Mouse (Mus musculus) neural tube, embryonic 15.5 days (tissue): ENCODE measurements at regions not wholly inside any gene's neighbourhood (a gene's known extent, or its start where the extent isn't known, plus 50 kb on each side); places are given as distances from the start of the nearest gene placed in this dataset.

Experiments used
- ATAC-seq: fragments of 200-750 bp; cut with Nextera tagmentation; 2 replicates; pipeline ENCODE4 v1.8.0; 2017; ENCODE audit warnings: mild to moderate bottlenecking, moderate TSS enrichment, moderate library complexity; ENCODE audit not compliant: low FRiP score
- H3K27ac ChIP-seq: fragments of 300-500 bp; sonication (generic); replicated peaks from 2 replicates; pipeline ENCODE4 v1.5.1; 2015; ENCODE audit warnings: mild to moderate bottlenecking, inconsistent platforms
- H3K27me3 ChIP-seq: fragments of 300-500 bp; sonication (generic); replicated peaks from 2 replicates; pipeline ENCODE4 v1.6.1; 2015; ENCODE audit warnings: inconsistent platforms
- H3K36me3 ChIP-seq: fragments of 300-500 bp; sonication (generic); 2 replicates; pipeline ENCODE4 v1.6.1; 2015; ENCODE audit warnings: inconsistent platforms
- H3K4me1 ChIP-seq: fragments of 300-500 bp; sonication (generic); 2 replicates; pipeline ENCODE4 v1.6.1; 2015; ENCODE audit warnings: inconsistent platforms
- H3K4me2 ChIP-seq: fragments of 300-500 bp; sonication (generic); 2 replicates; pipeline ENCODE4 v1.6.1; 2015; ENCODE audit warnings: inconsistent platforms, mild to moderate bottlenecking, moderate library complexity
- H3K4me3 ChIP-seq: fragments of 300-500 bp; sonication (generic); replicated peaks from 2 replicates; pipeline ENCODE4 v1.5.1; 2015; ENCODE audit warnings: mild to moderate bottlenecking, inconsistent platforms
- H3K9ac ChIP-seq: fragments of 300-500 bp; sonication (generic); replicated peaks from 2 replicates; pipeline ENCODE4 v1.6.1; 2015; ENCODE audit warnings: mild to moderate bottlenecking, inconsistent platforms
- H3K9me3 ChIP-seq: fragments of 300-500 bp; sonication (generic); replicated peaks from 2 replicates; pipeline ENCODE4 v1.6.1; 2016; ENCODE audit warnings: inconsistent platforms
- WGBS: fragments of 180-500 bp; shearing (Covaris S2); methylation state at CpG from one replicate; pipeline ENCODE4 v1.1.7; 2015; ENCODE audit warnings: mixed read lengths; 5-methylcytosine and 5-hydroxymethylcytosine counted together

DNA sequence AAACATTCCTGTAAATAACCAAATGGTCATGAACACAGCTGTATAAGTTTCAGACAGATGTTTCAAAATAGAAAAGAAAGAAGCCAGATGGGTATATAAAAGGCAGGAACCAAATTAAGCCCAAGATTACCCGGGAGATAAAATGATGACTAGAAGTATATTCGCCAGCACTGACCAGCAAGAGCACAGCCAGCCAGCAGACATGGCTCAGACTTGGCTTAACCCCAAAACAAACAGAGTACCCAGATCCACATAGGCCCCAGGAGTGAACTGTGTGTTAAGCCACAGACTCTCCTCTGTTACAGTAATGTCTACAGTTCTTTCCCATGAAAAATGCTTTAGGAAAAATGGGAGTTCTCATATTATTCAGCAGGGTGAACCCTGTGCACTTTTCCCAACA is 123.2 kb downstream of the Atp6ap1l start:
- ATAC-seq = no peak
- Histone ChIP-seq H3K36me3 (no peaks in the 10 kb centered on the region), H3K9me3 (no peaks in the 10 kb centered on the region), H3K4me1 (no peaks in the 10 kb centered on the region), H3K4me3 (no peak overlapping the region), H3K4me2 (no peak overlapping the region), H3K27ac (no peak overlapping the region), H3K9ac (no peak overlapping the region), H3K27me3 (no peaks in the 10 kb centered on the region)
- WGBS = 81% methylated on average over 2 of the region's 2 CpGs

DNA sequence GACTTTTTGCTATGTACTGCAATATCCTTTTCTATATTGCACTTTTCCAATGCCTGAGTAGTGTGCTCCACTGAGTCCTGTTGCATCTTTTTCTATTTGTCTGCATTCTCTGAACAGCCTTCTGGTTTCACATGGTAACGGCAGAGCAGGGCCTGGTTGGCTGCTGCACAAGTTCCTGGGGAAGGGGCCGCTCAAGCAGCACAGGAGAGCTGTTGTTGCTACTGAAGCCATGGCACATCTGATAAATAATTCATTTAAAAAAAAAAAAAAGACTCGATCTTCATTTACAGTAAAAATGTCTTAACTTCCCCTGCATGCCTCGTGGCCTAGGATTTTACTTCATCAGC is 127.2 kb downstream of the Atp6ap1l start:
- Histone ChIP-seq H3K4me2 (no peak overlapping the region), H3K4me3 (no peak overlapping the region), H3K4me1 (no peaks in the 10 kb centered on the region), H3K9ac (no peak overlapping the region), H3K9me3 (no peaks in the 10 kb centered on the region), H3K36me3 (no peaks in the 10 kb centered on the region), H3K27ac (0 out of 2 replicates have a peak overlapping the region, but pooled peaks have one; percentile 33), H3K27me3 (no peaks in the 10 kb centered on the region)
- ATAC-seq = peak; percentile 87
- WGBS = 63% methylated on average over 4 of the region's 4 CpGs

DNA sequence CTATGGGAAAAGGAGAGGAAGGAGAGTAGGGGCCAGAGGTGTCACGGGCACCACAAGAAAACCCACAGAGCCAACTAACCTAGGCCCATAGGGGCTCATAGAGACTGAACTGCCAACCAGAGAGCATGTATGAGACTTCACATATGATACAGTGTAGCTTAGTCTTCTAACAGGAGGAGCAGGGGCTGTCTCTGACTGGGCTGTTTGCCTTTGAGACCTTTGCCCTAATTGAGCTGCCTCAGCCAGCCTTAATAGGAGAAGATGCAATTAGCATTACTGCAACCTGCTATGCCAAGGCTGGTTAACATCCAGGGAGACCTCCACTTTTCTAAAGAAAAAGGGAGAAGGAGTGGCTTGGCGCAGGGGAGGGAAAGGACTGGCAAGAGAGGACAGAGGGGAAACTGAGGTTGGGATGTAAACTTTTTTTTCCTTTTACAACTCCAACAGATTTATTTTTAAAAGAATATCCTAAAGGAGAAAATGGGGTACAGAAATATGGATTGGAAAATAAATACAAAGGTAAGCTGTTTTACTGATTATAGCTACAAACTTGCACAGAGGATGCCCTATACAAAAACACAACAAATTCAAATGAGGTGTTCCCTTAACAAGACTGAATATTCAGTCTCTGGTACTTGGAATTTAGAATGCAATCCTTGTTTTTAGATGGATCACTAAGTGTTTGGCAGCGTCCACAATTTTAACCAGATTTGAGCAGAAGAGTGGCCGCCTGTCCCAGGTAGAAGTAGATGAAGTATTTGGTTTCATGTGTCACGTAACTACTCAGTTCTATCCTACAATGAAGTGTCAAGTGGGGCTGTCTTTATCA is 127.8 kb downstream of the Atp6ap1l start:
- H3K4me1 ChIP-seq = no peaks in the 10 kb centered on the region
- 82% methylated on average over 5 of the region's 5 CpGs for WGBS
- H3K27ac ChIP-seq = peak overlapping the region; percentile 33; the same call in 1 of the 2 replicates

DNA sequence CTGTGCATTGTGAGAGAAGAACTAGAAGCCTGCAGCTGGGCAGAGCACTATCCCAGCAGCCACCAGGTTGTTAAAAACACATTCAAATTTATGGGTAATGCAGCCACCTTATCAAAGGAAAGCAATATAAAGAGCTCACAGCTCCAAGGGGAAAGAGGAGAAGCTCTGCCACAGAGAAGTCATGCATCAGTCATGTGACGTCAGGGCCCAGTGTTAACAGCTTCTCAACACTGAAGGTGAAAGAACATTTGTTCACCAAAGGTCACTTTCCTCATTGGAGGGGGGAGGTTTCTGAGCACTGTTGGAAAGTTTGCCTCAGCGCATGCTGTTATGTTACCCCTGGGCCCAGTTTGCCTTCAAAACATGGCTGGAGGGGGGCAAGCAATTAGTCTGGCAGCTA is 143.0 kb downstream of the Atp6ap1l start:
- no peaks in the 10 kb centered on the region for H3K9me3 ChIP-seq
- H3K4me2 ChIP-seq = no peak overlapping the region
- H3K4me3 ChIP-seq = no peak overlapping the region
- WGBS = 30% methylated on average over 2 of the region's 2 CpGs
- H3K27me3 ChIP-seq = no peaks in the 10 kb centered on the region
- no peak overlapping the region for H3K9ac ChIP-seq
- no peak for ATAC-seq
- peaks cover 4% of the 10 kb centered on the region; the same call in 1 of the 2 replicates for H3K4me1 ChIP-seq
- no peaks in the 10 kb centered on the region for H3K36me3 ChIP-seq
- H3K27ac ChIP-seq = no peak overlapping the region

More for the DNA sequence above, 127.8 kb downstream of the Atp6ap1l start:
- ATAC-seq = peak; percentile 65
- H3K4me3 ChIP-seq = no peak overlapping the region
- no peak overlapping the region for H3K9ac ChIP-seq
- H3K36me3 ChIP-seq = no peaks in the 10 kb centered on the region
- no peaks in the 10 kb centered on the region for H3K9me3 ChIP-seq
- H3K27me3 ChIP-seq = no peaks in the 10 kb centered on the region
- no peak overlapping the region for H3K4me2 ChIP-seq

DNA sequence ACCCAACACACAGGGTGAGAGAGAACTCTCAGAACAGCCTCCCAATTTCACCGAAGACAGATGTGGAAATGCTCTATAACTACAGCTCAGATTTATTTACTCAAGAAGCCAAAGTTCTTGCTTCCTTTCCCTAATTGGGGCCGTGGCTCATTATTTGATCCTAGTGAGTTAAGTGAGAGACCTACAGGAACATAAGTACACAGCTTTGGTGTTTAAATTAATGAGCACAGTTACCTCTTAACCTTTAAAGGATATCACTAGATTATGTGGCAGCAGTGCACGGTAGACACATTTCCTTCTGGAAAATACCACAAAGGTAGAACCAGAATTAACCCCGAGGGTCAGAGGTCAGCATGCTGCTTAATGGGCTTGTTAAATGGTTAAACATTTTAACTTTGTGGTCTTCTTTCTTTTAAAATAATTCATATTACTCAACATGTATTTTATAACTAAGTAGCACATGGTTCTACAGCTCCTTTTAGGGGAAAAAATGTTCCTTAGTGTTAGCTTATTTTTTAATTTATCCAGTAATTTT is 144.6 kb downstream of the Atp6ap1l start:
- Histone ChIP-seq H3K36me3 (no peaks in the 10 kb centered on the region), H3K4me1 (peaks cover 4% of the 10 kb centered on the region; the same call in 1 of the 2 replicates), H3K27ac (no peak overlapping the region), H3K4me2 (no peak overlapping the region), H3K9me3 (no peaks in the 10 kb centered on the region), H3K4me3 (no peak overlapping the region), H3K27me3 (no peaks in the 10 kb centered on the region), H3K9ac (no peak overlapping the region)
- no peak for ATAC-seq
- 83% methylated on average over 4 of the region's 4 CpGs for WGBS

DNA sequence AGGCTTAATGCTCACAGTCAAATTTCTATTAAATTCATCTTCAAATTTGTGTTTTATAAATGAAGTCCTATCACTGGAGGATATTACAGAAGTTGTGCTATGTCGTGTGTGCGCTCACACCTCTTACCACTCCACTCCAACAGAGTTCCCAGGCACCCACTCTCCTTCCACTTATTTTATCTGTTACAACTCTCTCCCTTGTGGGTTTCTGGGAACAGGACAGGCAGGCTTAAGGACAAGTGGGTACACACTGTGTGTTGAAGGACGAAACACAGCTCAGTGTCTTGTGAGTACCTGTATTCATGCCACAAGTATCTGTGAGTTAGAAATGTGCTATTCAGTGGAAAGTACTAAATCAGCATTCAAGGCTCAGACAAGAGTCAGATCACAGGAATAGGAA is 150.7 kb downstream of the Atp6ap1l start:
- Histone ChIP-seq H3K9ac (no peak overlapping the region), H3K27ac (no peak overlapping the region), H3K4me1 (no peaks in the 10 kb centered on the region), H3K4me3 (no peak overlapping the region), H3K36me3 (no peaks in the 10 kb centered on the region), H3K27me3 (no peaks in the 10 kb centered on the region), H3K9me3 (no peaks in the 10 kb centered on the region), H3K4me2 (no peak overlapping the region)
- WGBS = 95% methylated on average over 3 of the region's 3 CpGs
- no peak for ATAC-seq

DNA sequence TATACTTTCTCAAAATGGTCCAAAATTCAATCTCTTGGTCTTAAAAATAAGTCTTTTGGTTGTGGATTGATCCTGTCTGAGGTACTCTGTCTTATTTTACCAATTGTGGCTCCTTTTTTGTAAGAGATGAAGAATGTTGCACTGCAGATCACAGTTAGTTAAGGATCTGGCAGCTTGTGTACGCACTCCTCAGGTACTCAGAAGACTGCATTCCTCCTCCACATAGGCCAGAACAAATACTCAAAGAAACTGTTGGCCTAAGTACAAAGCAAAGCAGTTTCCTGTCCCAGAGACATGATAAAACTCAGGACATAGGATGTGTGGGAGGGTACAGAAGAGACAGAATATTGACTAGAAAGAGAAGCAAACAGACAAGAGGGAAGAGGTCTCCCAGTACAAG is 155.4 kb downstream of the Atp6ap1l start:
- H3K9me3 ChIP-seq = no peaks in the 10 kb centered on the region
- no peak overlapping the region for H3K4me2 ChIP-seq
- H3K9ac ChIP-seq = no peak overlapping the region
- no peak for ATAC-seq
- 86% methylated on average over 1 of the region's 1 CpGs for WGBS
- no peak overlapping the region for H3K27ac ChIP-seq
- H3K4me1 ChIP-seq = no peaks in the 10 kb centered on the region
- no peak overlapping the region for H3K4me3 ChIP-seq
- no peaks in the 10 kb centered on the region for H3K36me3 ChIP-seq
- H3K27me3 ChIP-seq = no peaks in the 10 kb centered on the region

DNA sequence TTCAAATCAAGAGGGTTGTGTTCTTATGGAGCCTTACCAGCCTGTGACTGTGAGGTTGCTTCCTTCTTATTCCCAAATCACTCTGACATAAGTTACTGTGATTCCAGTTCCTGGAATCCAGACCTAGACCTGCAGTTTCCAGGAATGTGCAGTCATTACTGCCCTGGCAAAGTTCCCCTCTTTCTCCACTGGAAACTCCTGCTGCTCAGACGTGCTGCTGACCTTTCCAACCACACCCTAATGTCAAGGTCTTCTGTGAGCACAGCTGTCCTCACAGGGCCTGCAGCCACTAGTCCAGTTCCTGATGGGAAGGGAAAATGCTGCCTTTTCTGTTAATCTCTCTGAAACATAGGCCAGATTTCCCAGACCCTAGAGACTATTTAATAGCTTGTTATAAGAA is 160.1 kb downstream of the Atp6ap1l start:
- Histone ChIP-seq H3K9ac (no peak overlapping the region), H3K36me3 (no peaks in the 10 kb centered on the region), H3K4me3 (no peak overlapping the region), H3K27me3 (no peaks in the 10 kb centered on the region), H3K4me1 (no peaks in the 10 kb centered on the region), H3K27ac (no peak overlapping the region), H3K4me2 (no peak overlapping the region), H3K9me3 (no peaks in the 10 kb centered on the region)
- 38% methylated on average over 1 of the region's 1 CpGs for WGBS
- no peak for ATAC-seq

DNA sequence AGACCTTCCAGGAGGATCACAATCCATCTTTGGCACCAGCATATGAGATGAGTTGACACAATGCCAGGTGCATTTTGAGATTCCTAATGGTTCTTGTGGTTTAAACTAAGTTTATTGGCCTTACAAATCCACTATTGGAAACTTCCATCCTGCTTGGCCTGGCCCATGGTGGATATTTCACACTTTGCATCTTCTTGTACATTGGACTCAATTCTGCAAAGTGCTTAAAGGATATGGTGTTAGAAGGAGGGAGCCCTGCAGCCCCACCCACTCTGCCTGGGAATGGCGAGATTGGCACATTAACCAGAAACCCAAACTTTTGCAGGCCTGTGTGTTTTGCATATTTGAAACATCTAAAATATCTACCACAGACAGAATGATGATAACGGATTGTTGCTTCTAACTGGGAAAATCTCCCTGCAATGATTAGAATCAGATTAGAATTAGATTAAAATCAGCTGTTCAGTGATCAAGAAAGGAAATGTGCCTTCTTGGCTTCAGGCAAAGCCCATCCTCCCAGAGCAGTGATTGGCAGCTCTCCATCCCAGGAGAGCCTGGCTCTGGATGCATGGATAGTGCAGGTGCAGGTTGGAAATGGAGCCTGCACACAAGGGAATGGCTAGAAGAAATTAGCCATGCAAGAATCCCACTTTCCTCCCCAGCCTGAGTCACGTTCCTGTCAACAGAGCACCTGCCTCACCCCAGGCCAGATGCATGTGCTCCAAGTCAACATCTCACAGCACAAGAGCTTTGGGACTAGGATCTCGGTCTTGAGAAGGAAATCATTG is 162.3 kb downstream of the Atp6ap1l start:
- H3K9me3 ChIP-seq = no peaks in the 10 kb centered on the region
- WGBS = 67% methylated on average over 4 of the region's 4 CpGs
- ATAC-seq = no peak
- H3K27ac ChIP-seq = no peak overlapping the region
- H3K4me2 ChIP-seq = no peak overlapping the region
- H3K36me3 ChIP-seq = no peaks in the 10 kb centered on the region
- H3K27me3 ChIP-seq = no peaks in the 10 kb centered on the region
- no peak overlapping the region for H3K4me3 ChIP-seq
- H3K9ac ChIP-seq = no peak overlapping the region
- no peaks in the 10 kb centered on the region for H3K4me1 ChIP-seq

DNA sequence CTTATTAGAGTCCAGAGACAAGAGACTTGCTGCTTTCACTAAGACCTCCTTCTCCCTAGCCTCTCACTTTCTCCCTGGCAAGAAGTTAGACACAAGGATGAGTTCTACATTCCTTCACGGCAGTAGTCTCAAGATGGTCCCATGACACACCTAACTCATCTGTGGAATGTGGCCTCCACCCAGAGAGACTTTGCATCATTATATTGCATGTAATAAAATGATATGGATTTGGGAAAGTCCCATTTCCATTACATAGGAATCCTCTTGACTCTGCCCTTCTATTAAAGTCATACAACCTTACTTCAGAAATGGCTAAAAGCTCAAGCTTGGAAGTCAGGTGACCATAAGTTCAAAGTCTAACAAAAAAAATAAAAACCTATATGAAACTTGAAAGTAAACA is 165.4 kb downstream of the Atp6ap1l start:
- no peak overlapping the region for H3K9ac ChIP-seq
- H3K9me3 ChIP-seq = no peaks in the 10 kb centered on the region
- H3K4me1 ChIP-seq = no peaks in the 10 kb centered on the region
- no peak for ATAC-seq
- H3K36me3 ChIP-seq = no peaks in the 10 kb centered on the region
- 89% methylated on average over 1 of the region's 1 CpGs for WGBS
- H3K27ac ChIP-seq = no peak overlapping the region
- H3K4me2 ChIP-seq = no peak overlapping the region
- no peaks in the 10 kb centered on the region for H3K27me3 ChIP-seq
- no peak overlapping the region for H3K4me3 ChIP-seq

DNA sequence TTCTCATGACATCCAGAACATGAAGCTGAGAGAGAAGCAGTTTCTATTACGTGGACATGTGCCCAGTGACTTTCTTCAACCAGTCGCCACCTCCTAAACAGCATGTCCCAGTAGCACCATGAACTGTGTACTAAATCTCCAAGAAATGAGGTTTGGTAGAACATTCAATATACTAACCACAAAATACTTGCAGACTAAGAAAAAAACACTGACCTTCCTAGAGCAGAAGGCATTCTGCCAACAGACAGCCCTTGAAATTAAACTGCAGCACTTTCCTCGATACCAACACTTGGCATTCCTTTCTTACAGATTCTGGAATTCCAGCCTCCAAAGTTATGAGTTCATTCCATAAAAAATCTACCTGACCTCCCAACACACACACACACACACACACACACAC is 166.6 kb downstream of the Atp6ap1l start:
- no peak for ATAC-seq
- no peaks in the 10 kb centered on the region for H3K36me3 ChIP-seq
- H3K9ac ChIP-seq = no peak overlapping the region
- 88% methylated on average over 3 of the region's 3 CpGs for WGBS
- H3K4me3 ChIP-seq = no peak overlapping the region
- no peak overlapping the region for H3K27ac ChIP-seq
- H3K9me3 ChIP-seq = no peaks in the 10 kb centered on the region
- H3K4me2 ChIP-seq = no peak overlapping the region
- H3K4me1 ChIP-seq = no peaks in the 10 kb centered on the region
- no peaks in the 10 kb centered on the region for H3K27me3 ChIP-seq

DNA sequence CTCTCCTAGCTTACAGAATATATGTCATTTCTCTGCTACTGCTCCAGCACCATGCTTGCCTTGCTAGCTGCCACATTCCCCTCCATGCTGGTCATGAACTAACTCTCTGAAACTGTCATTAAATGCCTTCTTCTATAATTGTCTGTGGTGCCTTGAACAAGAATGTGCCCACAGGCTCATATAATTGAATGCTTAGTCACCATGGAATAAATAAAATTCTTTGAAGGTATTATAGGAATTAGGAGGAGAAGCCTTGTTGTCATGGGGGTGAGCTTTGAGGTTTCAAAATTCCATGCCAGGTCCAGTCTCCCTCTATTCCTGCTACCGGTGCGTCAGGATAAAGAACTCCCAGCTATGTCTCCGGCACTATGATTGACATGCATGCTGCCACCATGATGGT is 171.9 kb downstream of the Atp6ap1l start:
- Histone ChIP-seq H3K4me1 (no peaks in the 10 kb centered on the region), H3K4me2 (no peak overlapping the region), H3K4me3 (no peak overlapping the region), H3K9me3 (no peaks in the 10 kb centered on the region), H3K9ac (no peak overlapping the region), H3K27me3 (no peaks in the 10 kb centered on the region), H3K27ac (no peak overlapping the region), H3K36me3 (no peaks in the 10 kb centered on the region)
- ATAC-seq = no peak
- 95% methylated on average over 3 of the region's 3 CpGs for WGBS
